Mouse (Mus musculus) adipocyte (in vitro differentiated cells): Measurements from ENCODE around the gene Aplp2.

Experiments used
- DNase-seq: peaks from one replicate; pipeline ENCODE4 v3.0.0-alpha.2; 2016; ENCODE audit warnings: low spot score

Aplp2 gene

DNA sequence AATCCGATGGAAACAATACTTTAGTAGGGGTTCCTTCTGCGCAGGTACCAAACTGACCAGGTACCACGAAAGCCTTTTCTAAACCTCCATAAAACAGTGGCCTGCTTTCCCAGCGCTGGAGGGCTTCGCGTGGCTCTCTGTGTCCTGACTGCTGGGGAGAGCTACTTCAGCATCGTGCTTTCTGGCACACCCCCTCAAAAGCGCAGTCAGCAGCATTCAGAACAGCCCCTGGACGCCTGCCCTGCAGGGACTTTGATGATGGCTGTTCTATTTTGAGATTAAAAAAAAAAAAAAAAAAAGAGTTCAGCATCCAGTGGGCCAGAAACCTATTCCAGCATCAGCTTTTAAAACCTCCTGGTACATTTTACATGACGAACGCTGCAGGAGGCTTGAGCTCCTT is 14.2 kb upstream of the Aplp2 start:
- DNase-seq: no peak

DNA sequence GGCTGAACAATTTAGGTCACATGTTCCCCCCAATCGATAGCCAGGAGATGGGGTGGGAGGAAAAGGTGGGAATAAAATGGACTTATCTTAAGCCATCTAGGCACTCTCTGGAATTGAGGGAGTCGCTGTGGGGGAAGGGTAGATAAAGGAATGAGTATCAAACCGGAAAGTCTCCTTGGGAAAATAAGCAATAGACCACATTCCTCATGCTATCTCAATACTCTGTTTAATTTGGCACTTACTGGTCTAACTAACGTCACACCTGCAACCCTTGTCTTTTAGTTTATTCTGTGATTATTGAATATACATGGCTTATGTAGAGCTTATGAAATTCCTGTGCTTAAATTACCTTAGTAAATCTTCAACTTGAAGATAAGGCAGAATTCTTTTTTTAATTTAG is 11.9 kb upstream of the Aplp2 start:
- no peak for DNase-seq

DNA sequence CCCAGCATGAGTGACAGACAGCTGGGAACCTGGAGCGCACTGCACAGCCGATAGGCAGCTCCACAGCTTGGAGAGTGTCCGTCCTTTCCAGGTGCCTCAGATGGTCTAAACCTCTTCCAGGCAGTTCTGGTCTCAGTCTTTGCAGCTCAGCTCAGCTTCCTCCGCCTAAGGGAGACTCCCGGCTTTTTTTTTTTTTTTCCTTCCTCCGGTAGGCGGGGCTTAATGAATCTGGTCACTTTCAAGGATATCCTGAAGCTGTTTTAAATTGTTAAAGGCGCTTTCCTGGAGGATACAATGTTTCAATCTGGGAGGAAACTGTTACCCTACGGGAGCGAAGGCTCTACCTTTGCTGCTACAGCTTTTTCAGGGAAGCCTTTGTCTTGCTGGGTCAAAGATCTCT is 9.6 kb upstream of the Aplp2 start:
- no peak for DNase-seq

DNA sequence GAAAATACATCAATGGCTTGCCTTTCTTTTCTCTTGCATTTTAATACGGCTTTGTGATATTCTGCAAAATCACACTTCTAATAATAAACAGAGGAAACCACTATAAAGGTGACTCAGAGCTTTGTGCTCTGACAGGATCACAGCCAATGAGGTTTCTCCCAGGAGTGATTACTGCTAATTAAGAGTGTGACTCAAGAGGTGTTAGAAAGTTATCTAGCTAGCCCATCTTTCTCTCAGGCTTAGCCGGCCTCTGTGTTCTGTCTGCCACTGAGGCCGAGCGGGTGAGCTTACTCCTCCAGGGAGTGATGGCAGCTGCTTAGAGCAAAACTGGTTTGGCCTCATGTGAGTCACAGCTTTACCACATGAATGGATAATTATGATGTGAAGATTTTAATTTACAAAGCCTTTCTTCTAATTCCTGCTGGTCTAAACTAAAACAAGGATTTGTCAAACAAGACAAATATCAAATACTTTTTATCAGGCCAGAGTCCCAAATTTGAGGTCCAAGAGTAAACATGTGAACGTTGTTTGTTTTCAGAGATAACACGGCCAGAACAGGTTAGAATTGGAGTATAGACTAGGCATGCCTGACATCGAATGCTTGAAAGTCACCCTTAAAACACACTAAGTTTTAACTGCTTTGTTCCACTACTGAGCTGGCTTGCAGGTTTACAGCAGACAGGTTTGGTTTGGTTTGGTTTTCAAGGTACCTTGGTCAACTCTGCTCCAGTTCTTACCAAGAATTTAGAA is 6.2 kb upstream of the Aplp2 start:
- no peak for DNase-seq

DNA sequence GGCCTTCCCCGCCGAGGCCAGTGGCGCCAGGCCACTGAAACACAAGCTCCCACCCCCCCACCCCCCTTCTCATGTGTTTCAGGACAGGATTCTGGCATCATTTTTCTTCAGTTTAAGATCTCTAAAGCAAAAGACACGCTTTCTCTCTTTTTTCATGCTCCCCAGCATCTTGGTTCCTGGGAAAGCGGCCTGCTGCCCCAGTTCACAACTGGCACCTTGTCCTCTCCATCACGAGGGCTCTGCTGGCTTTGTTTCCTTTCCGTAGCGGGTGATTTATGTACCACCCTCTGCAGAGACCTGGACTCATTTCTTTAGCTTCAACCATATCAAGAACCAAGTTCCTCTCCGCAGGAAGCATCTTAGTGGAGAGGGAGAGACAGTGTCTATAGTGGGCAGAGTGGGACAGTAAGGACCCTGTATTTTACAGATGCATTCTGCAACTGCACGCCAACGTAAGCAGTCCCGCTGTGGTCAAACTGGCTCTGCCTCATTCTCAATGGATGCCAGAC is 939 bp upstream of the Aplp2 start:
- DNase-seq: no peak

DNA sequence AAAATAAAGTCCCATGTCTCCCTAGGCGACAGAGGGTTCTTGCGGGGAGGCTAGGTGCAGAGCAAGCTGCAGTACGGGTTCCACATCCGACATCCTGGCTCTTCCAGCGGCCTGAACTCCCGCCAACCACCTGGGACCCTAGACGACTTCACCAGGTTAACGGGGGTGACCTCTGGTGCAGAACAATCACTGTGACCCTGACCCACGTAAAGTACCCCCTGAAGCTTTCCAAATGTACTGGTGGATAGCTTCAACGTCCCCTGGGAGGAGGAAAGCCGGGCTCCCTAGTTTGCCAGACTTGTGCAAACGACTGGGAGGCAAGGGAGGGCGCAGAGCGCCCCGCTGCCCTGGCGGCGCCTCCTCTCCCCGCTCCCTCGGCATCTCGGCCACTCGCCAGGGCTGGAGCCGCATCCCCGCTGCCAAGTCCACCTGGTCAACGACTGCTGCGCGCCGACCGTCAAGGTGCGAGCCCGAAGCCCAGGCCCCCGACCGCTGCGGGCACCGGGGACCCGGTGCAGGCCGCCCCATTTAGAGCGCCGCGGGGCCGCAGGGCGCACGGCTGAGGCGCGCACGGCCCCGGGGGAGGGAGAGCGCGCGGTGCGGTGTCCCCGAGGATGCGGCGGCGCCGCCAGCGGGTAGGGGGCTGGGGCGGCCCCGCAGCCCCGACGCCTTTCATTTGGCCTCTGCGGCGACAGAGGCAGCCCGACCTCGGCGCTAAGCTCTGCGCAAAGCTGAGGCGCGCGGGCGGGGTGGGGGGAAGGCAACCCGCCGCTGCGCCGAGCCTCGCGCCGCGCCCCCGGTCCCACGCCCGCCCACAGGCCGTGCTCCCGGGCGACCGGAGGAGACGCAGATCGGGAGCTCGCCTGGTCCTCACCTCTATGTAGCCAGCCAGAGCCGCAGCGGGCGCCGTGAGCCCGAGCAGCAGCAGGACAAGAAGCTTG is 596 bp downstream of the Aplp2 start:
- no peak for DNase-seq

DNA sequence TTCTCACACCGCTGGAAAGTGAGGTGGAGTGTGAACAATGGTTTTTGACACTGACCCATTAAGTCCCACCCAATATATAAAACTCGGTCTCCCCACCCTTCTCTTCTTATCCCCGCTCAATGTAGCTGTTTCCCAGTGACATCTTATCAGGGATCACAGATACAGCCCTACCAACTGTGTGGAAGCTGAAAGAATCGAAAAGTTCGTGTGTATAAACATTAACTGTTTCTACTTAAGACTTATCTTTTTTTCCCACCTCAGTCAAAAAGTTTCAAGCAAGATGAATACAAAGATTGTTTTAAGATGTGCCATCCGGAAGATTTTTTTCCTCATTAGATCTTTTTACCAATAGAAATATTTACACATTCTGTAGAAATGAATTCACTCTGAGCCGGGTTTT is 1.5 kb downstream of the Aplp2 start:
- DNase-seq: no peak

DNA sequence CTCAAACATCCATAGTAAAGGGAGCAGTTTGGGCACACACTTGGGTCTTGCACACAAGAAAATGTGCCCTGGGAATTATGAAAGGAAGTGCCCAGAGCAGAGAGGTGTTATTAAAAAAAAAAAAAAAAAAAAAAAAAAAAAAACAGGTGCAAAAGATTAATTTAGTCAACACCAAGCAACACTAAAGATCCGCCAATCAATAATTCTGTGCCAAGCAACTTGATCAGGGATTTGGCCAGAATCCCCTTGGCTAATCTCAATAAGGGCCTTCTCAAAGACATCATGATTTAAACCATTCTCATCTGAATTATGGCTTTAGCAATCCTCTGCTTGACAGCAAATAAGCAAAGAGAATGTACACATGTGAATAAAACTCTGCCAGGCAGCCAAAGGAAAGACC is 2.1 kb downstream of the Aplp2 start:
- DNase-seq: no peak

DNA sequence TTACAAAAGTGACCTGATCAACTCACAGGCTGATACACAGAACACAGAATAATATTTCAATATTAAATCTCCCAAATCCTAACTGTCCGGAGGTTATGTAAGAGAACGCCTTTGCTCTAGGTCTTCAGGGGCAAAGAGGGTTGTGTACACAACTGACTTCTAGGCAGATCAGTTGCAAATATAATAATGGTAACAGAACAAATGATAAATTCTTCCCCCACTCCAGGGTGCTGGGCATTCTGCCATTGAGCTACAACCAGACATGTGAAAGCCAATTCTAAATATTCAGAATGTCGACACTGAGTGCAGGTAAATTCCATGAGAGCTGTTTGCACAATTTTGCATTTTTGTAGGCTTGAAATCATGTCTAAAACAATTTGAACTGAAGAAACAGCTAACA is 3.9 kb downstream of the Aplp2 start:
- DNase-seq: no peak

DNA sequence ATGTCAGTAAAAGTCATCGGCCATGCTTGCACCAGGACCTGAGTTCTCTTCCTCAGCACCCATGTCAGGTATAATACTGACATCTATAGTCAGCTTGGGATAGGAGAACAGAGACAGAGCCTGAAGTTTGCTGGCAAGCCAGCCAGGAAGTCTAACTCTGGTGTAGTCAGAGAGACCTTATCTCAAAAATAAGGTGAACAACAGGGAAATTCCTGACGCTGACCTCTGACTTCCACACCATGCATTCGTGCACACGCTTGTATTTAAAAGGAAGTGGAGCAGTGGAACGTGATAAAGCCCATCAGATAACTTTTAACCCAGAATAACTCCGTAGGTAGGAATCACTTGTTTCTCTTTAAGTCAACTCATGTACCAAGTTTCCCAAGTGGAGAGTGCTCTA is 6.9 kb downstream of the Aplp2 start:
- no peak for DNase-seq

DNA sequence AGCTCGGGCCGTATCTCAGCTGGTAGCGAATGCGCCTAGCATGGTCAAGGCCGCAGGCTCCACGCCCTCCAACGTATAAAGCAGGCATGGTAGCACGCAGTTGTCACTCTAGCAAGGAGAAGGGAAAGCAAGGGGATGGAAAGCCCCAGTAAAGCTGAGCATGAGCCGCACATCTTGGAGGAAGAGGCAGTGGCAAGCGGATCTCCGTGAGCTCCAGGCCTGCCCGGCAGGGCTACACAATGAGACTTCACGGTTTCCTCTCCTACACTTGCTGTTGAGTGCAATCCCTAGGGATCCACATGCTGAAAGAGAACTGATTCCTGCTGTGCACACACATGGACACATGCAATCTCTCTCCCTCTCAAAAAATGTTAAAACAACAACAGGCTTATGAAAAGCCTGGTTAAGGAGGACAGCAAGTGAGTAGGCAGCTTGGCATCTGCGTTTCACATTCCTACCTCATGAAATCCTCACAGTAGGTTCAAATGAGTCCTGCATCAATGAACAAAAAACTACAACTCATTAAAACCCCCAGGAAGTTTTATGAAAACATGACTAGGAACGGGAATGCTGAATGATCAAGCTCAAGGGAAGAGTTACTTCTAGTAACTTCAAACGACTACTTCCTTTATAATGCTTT is 7.9 kb downstream of the Aplp2 start:
- no peak for DNase-seq

DNA sequence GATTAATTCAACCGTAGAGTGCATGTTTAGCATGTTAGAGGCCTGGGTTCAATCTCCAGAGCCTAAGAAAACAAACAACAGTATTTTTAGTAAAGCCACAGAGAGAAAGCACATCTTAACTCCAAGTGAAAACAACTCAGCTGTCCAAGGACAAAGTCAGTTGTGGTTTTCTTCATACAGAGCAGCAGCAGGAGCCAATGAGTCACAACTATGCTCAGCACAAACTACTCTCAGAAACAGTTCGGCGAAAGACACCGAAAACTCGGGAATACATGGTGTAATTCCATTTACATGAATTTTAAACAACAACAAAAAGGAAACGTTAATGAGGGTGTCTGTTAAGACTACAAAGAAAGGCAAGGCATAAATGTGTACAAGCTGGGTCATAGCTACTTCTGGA is 8.5 kb downstream of the Aplp2 start:
- DNase-seq: no peak

DNA sequence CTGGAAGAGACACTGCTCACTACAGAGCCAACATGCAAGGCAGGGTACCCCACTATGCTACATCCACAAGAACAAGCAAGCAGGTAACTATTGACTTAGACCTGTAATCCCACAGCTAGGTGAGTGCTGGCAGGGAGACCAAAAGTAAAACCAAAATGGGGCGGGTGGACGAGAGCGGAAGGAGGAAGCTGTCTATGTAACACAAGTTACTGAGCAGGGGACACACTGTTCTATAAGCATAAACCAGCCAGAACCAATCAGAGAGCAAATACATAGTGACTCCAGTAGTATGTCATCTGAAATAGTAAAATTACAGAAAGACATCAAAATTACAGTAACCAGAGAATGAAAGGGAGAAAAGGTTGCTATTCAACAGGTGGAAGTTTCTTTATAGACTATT is 13.0 kb downstream of the Aplp2 start:
- DNase-seq: no peak

DNA sequence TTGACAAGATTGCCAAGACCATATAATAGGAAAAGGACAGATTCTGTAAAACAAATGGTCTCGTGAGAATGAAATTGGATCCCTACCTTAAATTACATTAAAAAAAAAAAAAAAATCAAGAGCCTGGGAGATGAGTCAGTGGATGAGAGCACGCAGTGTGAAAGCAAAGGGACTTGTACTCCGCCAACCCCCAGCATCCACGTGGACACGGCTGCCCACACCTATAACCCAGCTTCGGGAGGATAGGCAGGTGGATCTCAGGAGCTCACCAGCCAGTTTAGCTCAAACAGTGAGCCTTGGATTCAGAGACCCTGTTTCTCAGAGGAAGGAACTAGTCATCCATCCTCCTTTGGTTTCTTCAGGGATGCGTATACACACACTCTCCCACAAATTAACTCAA is 13.8 kb downstream of the Aplp2 start:
- no peak for DNase-seq

DNA sequence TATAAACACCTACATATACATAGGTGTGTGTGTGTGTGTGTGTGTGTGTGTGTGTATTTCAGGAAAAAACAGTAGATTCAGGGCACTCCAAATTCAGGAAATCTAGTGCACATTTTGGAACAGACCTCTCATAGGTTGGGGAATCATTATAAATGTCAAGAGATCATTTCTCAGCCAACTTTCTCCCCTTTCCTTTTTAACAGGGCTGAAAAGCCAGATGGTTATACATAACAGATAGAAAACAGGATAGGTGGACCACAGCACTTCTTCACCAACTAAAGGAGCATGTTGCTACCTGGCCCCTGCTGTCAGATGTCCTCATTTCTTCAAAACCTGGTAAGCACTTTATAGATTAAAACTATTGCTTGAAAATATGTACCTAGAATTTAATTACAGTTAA is 14.9 kb downstream of the Aplp2 start:
- no peak for DNase-seq

DNA sequence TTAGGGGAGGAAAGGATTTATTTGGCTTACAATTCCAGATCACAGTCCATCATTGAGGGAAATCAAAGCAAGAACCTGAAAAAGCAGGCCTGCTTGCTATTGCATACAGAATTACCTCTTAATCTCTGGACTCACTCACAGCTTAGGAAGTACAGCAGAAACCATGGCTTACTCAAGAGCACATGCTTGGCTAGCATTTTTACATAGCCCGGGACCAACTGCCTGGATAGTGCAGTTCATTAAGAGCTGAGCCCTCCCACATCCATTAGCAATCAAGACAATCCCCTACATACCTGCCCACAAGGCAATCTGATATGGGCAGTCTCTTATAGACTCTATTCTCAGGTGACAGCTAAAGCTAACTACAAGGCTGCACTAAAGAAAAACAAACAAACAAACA is 16.0 kb downstream of the Aplp2 start:
- no peak for DNase-seq

DNA sequence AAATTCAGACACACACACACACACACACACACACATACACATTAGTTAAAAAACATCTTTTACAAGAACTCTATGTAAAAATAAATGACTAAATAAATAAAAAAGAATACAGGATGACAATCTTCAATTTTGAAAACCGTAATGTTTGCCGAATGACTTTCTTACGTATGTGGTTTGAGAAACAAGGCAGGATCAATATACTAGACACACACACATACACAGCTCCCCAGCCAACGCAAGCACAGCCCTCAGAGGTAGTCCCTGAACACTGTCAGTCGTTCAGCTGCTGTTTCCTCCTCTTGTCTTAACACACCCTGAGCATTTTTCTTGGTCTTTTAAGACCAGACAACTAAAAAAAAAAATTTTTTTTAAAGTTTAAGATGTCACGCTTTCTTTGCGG is 19.2 kb downstream of the Aplp2 start:
- no peak for DNase-seq

DNA sequence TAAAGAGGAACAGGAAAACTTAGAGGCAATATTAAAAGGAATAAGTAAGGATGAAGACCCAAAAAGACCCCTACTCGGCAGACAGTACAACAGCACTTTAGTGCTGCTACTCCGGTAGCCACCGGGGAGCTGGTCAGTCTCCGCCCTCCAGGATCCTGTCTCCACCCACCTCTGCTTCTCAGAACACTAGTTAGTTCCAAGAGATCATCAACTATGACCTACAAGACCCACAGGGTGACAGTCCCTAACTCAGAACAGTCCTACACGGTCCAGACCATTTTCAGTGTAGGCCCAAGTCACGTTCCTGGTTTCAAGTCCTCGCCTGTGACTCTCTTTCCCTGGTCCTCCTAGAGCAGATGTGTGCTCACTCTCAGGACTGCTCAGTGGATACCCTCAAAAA is 20.1 kb downstream of the Aplp2 start:
- no peak for DNase-seq

DNA sequence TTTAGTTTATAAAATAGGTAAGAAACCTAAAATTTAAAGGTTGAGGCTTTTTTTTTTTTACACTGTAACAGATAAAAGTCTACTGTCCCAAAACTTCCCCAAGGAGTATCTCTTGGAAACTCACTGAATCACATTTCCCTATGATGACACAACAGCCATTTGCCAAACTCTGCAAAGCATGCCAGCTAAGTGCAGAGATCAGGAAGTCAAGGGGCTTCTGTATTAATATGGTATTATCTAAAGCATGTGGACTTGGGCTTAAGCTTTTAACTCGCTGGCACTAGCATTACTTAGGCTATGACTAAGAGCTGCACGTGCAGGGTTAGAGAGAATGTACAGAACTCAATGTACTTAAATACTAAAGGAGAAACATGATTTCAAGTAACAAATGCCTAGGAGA is 22.4 kb downstream of the Aplp2 start:
- peak; percentile 79 for DNase-seq

DNA sequence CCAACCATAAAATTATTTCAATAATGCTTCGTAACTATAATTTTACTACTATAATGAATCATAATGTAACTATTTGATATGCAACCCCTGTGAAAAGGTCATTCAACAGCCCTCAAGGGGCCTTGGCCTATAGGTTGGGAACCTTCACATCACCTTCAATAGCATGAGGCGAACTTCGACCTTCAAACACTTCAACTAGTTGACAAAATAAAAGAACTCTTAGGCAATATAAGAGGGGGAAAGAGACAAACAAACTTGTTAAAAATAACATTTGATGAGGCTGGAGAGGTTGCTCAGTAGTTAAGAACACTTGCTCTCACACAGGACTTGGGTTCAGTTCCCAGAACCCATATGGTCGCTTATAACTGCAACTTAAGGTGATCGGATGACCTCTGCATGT is 27.2 kb downstream of the Aplp2 start:
- no peak for DNase-seq

DNA sequence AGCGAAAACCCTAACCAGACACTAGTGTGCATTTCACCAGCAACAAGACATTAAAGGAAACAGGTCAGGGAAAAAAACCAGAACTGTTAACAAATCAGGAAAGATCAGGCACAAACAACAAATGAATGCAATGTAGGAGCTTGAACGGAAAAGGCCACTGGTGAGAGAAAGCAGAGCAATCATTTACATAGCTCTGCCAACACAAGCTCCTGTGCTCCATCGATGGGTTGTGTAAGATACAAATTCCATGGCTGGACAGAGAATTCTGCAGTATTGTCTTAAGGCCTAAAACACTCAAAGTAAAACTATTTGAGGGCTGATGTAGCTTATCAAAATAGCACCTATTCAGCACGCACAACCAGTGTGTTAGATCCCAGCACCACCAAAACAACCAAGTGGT is 28.6 kb downstream of the Aplp2 start:
- peak; percentile 57 for DNase-seq

DNA sequence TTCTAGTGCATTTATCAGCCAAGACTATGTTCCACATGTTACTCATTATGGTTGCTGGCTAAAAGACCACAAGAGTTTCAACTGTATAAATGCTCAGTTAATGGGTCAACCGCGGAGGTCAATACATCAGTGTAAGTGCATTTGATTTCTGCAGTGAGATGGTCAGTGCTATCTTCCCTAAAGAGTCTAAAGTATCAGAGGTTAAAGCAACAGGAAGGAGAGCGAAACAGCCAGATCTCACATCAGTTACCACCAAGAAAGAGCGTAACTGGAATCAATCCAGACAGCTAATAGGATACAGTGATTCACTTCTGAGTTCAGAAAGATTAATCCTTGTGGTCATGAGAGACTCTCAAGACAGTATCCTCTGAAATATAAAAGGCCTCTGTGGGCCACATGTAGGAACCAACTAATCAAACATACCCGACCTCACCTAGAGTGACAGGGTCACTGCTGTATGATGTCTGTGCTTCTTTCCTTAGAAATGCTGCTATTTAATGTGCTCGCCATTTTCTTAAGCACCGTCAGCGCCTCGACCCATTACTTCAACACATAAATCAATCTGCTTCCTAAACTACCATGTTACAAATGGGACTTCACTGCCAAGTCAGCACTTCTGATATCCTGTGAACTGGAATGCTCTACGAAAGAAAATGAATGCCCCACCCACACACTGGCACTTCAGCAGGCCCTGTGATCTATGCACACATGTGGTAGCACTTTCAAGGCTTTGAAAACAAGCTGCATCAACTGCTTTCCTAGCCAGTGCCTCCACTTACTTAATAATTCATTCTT is 30.1 kb downstream of the Aplp2 start:
- DNase-seq: no peak
